Mouse (Mus musculus) mouse embryonic stem cell (cell line): ENCODE measurements around the gene Slc40a1.

ENCODE experiments used
- in situ Hi-C, 2 experiments: fragments of 300-500 bp; cut with MboI; formaldehyde crosslinking; loops; 1 replicate in 1 of 2; 3 replicates in 1 of 2; pipeline ENCODE4 v1.14.3; 2019 to 2020; ENCODE audit warnings: low sequenced_read_pairs in 2 of 2, low pct_unique_long_range_greater_than_20kb in 1 of 2, mixed read lengths in 1 of 2; ENCODE audit not compliant: unreplicated experiment in 1 of 2

Slc40a1 gene

DNA sequence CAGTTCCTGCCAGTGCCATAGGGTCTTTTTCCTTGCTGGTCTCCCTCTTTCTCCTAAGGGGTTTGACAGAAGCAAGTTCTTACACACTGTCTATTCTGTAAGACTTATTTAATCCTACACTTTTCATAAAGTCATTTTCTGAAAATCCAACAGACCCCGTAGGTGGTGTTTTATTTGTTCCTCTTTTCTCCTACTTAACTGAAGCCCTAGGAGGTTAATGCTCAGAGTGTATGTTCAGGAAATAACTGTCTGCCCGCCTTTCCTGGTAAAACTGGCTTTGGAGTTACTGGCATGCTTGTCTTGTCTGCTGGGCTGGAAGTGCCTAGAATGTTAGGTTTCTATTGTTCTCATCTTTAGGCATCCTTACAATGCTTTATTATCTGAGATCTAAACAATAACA is 34.3 kb downstream of the Slc40a1 start:
- in situ Hi-C loops: no loop called here

DNA sequence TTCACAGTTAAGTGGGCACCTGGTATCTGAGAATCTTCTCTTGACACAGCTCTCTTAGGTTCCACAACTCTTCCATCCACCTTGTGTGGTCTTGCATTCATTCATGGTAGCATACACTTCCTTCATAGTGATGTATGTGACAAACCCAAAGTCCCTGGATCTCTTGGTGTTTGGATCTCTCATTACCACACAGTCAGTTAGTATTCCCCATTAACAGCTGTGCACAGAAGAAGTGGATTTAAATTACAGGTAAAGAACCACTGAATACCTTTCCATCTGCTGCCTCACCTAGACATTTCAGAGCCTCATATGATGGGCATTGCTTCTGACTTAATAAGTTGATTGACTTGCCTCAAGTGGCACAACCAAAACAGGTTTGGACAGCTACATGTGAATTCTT is 36.1 kb downstream of the Slc40a1 start, which contains the start of gene Gm5269:
Gm5269 (minus strand) TSS at position 101 of the 400 bp plus-strand sequence.
- in situ Hi-C loops: no loop called here

DNA sequence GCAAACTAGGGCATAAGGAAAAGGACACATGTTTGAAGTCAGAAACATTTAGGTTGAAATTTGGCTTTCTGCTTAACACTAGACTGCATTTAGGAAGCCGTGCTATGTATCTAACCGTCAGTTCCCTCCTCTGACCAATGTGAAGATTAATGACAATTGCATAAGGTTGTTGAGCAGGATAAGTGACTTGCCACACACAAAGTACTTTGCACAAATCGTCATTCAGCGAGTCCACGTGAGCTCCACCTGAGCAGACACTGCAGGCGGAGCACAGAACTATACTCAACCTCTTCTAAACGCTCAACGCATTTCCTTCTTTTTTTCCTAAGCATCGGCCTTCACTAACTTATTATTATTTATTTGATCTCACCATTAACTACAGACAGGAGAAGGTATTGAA is 39.5 kb downstream of the Slc40a1 start:
- in situ Hi-C loops: no loop called here

DNA sequence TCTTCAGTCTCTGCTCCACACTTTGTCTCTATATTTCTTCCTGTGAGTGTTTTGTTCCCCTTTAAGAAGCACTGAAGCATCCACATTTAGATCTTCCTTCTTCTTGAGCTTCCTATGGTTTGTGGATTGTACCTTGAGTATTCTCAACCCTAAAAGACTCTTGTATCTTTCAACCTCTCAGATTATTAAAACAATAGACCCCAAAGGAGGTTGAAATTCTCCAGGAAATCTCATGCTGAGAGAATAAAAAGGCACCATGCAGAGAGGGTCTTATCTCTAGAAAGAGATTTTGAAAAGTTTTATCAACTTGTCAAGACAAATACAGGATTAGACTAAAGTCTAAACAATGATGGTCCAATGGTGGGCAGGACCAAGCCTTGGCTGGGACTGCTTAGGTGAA is 42.9 kb downstream of the Slc40a1 start:
- in situ Hi-C loops: no loop called here

DNA sequence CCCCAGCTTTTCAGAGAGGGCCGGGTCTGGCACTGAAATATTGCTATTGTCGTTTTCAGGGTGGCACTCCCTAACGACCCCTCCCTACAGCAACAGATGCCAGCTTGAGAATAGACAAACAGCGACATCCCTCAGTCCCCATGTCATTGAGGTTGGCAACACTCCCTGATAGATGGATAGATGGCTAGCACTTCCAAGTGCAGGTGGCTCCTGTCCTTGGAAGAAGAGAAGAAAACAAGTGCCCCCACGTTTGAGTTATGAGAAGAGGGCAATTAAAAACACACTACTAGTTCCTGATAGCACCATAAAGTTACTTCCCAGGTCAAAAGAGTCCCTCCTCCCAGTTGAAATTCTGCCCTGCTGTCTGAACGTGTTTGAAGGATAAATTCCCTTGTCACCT is 44.2 kb downstream of the Slc40a1 start:
- in situ Hi-C loops: no loop called here

DNA sequence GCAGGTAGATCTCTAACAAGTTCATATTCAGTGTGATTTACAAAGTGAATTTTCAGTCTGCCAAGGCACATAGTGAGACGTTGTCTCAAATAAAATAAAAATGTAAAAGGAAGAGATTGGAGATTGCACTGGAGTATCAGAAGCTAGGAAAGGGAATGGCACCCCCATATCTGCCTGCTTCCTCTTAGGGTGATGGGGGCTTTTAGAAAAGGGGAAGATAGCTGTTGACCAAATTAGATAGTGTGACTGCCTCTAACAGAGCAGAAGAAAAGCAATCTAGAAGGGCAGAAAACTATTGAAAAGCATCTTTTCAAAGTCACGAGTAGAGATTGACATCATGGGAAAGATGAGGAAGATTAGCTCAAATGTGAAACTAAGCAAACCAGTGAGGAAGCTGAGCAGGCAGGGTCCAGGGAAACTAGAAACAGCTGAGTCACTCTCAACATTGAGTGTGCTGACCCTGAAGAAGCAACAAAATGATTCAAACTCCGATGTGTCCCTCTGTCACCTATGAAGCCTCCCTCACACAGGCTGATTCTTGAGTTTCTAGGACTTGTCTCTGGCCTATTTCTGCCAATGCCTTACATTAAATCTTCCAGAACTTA is 45.0 kb downstream of the Slc40a1 start:
- in situ Hi-C loops: no loop called here

DNA sequence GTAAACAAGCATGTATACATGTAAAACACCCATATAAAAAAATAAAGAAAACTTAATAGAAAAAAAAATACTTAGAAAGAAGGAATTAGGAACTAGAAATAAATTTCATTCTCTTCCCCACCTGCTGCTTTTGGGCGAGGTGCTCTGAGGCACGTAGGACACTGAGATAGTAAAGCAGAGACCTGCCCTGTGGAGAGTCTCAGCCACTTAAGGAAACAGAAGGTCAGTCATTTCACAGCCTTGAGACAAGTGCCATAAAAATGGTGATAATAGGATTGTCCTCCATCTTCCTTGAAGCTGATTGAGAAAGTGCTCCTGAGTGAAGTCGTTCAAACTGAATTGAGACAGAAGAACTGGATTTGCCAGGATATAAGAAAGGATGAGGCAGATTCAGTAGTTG is 48.9 kb downstream of the Slc40a1 start:
- in situ Hi-C loops: no loop called here

DNA sequence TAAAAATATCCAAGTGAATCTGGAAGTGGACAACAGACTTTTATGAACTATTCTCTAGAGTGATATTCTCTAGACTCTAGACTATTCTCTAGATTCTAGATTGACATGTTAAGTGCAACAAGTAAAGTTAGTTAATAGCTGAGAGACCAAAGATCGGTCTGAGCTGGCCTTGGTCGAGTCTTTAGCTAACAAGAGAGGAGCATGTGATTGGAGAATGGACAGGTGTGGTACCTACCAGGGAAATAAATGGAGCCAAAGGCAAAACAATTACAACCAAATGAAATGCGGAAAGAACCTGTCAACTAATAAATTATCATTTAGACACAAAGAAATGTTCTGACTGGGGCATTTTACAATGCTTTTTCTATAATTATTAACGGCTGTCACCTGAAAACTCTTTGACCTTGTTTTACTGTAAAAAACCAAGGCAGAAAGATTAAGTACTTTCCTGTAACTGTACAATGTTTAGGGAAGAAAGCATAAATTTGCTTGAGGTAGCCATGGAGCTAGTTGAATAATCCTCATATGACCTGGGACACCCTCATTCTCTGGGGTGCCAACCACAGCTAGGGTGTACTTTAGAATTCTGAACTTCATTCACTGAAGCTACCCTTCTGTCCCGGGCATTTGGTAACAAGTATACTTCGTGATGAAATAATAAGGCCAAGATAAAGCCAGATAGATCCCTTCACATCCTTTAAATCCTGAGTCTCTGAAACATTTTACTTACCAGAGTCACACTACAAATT is 49.7 kb downstream of the Slc40a1 start:
- in situ Hi-C loops: no loop called here

DNA sequence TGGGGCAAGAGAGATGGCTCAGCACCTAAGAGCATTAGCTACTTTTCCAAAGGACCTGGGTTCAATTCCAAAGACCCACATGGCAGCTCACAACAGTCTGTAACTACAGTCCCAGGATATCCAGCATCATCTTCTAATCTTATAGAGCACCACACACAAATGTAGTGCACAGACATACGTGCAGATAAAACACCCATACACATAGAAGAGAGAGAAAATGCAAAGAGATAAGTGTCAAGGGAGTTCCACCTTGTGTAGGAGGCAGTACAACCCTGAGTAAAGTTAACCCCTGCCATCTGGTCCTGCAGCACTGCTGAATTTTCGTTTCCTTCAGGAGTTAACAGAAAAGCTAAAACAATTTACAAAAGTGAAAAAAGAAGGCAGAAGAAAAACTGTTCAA is 50.7 kb downstream of the Slc40a1 start:
- in situ Hi-C loops: no loop called here

DNA sequence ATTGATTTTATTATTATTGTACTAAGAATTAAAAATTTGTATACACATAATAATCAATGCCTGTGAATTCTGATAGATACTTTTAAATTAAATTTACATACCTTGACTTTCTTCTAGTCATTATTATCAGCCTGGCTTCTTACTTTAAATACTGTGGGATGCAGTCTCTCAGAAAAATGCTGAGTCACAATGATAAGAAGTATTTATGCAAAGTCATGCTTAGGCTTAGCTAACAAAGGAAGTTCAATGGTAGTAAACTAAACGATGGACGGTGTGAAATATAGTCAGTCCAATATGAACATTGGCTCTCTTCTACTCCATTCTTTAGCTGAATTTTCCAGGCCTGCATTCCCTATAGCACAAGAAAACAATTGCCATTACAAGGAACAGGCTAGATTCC is 53.1 kb downstream of the Slc40a1 start:
- in situ Hi-C loops: no loop called here

DNA sequence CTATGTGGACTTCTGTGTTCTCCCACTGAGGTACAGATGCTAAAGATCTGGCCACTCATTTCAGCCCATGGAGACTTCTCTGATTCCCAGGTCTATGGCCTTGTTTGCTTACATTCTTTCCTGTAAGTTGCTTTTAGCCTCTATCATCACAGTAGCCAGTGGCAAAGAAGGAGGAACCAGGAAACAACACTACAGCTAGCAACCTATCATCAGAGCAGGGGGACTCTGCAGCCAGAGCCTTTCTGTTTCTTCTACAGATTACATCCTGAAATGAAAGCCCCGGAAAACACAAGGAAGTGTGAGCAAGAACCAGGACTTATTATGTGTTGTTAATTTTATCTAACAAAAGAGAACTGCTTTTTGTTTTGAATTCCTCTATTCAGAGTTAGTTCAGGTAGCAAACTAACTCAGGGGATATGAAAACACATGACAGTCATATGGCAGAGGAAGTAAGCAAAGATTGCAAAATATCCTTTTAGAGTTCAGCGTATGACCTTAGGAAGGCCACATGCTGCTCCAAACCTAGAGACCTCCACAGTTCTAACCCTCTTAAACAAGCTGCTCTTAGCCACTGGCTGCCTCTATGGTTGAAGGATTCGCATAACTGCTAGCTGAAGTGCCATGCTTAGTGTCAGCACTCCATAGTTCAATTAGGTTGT is 57.7 kb downstream of the Slc40a1 start:
- in situ Hi-C loops: no loop called here

DNA sequence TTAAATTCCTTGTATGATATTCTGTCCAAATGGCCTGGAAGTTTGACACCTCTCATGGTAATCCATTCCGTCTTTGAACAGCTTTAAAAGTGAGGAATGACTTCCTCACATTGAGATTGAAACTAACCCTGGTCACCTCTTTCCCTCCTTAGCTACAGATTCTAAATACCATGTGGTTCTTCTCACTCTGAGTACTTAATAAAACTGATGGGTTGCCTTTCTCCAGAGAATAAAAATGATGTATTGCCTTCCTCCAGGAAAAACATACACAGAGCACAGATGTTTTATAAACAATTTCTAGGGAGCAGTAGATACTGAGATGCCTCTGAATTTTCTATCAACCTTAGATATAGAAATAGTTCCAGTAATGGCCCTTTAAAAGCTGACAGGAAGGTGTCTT is 58.3 kb downstream of the Slc40a1 start:
- in situ Hi-C loops: no loop called here

DNA sequence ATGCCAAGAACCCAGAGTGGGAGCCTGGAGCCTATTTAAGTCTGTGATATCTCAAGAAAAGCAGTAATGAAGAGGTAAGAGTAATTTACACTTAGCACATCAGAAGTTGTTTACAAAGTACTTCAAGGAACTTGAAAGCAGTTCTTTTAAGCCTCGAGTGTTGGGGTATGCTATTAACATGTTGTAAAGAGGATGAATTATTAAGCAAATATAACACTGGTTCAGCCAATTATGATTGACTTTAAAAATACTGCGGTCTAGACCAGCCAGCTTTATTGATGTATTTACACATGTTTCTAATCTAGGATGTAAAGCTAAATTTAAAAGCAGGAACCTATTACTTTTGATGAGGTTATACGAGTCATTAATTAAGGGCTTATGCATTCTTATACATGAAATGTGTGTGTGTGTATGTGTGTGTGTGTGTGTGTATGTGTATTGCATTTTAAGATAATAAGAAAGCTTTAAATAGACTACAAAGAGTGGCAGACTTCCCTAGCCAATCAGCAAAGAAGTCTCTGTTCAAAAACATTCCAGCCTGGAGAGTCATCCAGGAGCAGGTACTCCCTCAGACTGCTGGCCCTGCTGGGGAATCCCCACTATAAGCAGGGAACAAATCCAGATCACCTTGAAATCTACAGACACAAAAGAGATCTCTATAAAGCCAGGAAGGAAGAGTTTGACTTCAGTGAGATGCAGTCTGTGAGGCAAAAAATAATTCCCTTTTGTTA is 59.9 kb downstream of the Slc40a1 start:
- in situ Hi-C loops: no loop called here

DNA sequence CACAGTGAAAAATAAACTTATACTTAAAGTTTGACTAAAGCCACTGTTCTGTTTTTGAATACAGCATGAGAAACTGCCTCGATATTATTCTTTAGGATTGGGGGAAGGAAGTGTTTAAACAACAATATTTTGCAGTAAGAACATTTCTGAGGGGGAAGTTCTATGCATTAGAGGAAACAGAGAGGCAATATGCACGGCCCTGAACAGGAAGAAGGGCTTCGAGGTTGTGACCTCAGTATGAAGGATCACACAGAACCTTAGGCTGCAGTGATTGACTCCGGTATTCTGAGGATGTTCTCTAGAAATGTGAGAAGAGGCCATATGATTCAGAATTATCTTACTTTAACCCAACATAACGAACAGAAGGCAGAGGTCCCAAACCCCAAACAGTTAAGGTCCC is 60.6 kb downstream of the Slc40a1 start:
- in situ Hi-C loops: no loop called here

DNA sequence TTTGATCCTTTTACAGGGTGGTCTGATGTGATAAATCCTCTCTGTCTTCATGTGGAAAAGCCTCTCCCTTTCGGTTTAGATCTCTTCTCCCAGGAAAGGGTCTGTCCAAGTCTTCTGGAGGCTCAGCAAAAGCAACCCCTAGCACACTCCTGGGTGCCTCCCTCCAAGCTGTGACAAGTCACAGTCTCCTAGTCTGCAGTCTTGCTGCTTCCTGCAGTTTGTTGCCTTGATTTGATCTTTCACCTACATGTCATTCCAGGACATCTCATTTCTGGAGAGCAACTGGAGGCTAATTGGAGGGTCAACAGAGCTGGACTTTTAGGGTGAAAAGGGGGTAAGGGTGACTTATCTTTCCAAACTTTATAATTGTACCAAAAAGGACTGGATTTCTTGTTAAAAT is 61.0 kb downstream of the Slc40a1 start:
- in situ Hi-C loops: no loop called here

DNA sequence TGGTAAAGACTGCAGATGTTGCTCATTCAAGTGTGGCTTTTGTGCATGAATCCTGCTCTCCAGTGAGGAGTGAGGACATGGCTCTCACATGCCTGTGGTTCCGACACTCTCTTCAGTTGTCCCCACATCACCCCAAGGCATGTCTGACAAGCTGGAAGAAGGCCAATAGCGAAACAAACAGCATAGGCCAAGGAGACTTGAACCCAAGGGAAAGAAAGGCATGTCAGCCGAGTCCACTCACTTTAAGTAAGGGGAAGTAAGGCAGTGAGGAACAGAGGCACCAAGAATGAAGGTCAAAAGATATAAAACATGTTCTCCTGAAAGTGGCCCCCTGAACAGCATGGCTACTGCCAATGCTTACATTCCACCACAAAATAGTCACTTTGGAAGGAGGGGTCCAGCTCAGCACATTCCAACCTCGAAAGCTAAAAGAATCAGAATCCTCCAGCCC is 61.7 kb downstream of the Slc40a1 start:
- in situ Hi-C loops: no loop called here

DNA sequence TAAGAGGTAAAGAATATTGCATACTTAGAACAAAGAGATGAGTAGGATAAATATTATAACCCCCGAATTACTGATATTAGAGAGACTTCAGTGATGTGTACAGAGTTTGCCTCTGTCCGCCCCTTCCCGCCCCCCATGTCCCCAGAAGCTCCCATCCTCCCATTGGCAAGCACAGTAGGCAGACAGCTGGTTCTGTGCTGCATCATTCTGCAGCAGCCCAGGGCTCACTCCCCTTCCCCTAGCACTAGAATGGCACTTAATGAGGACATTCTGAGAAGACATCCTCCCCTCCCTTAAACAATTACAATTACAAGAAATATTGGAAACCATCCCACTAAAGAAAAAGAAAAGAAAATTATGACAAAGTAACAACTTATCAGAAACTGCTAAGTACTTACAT is 62.7 kb downstream of the Slc40a1 start:
- in situ Hi-C loops: no loop called here

DNA sequence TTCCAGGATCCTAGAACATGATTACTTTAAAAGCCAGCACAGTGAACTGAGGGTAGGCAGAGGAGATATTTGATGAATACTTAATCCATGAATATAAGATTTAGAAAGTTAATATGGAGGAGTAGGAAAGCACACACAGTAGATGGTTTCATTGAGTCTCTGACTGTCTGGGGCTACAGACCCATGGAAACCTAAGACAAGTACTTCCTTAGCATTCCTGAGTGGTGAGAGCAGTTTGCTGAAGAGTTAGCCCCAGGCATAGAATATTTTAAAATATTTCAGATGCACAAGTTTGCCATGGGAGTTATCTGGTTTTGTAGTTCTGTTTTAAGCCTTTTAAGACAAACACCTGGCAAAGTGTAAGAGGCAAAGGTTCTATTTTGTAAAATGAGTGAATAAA is 65.2 kb downstream of the Slc40a1 start:
- in situ Hi-C loops: no loop called here

DNA sequence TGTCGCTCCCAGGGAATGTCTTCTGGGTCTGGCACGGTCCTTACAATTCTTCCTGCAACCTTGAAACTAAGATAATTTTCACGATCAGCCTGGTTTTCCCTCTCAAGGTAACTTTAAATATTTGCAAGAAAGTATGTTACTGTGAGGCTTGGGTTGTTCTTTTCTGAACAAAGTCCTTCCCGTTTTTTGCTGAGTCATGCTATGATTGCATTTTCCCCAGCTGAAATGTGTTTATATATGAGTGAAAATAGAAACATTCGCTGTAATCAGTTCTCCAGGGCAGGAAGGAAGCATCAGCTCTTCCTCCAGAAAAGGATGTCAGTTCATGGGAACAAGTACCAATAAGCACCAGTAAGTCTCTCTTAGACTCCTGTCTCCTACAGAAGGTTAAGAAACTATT is 66.0 kb downstream of the Slc40a1 start:
- in situ Hi-C loops: no loop called here
